Mouse (Mus musculus) embryonic facial prominence, embryonic 10.5 days (tissue): Measurements from ENCODE around the gene Mansc4. TPM values are rescaled to one million over a fixed set of nuclear protein-coding genes. Genes with fewer than 3 reads are reported as not detected.

Source experiments
- DNase-seq: peaks from one replicate; pipeline ENCODE4 v3.0.0-alpha.2; 2017; ENCODE audit warnings: low spot score
- H3K27ac ChIP-seq: fragments of 300-500 bp; sonication (generic); replicated peaks from 2 replicates; pipeline ENCODE4 v1.5.1; 2016; ENCODE audit warnings: mild to moderate bottlenecking
- H3K27me3 ChIP-seq: fragments of 300-500 bp; sonication (generic); replicated peaks from 2 replicates; pipeline ENCODE4 v1.6.1; 2016; ENCODE audit warnings: low read depth, mild to moderate bottlenecking; ENCODE audit not compliant: poor library complexity, severe bottlenecking
- H3K36me3 ChIP-seq: fragments of 300-500 bp; sonication (generic); replicated peaks from 2 replicates; pipeline ENCODE4 v1.6.1; 2016; ENCODE audit warnings: mild to moderate bottlenecking, moderate library complexity
- H3K4me1 ChIP-seq: fragments of 300-500 bp; sonication (generic); 2 replicates; pipeline ENCODE4 v1.6.1; 2016
- H3K4me3 ChIP-seq: fragments of 300-500 bp; sonication (generic); 2 replicates; pipeline ENCODE4 v1.5.1; 2016; ENCODE audit warnings: mild to moderate bottlenecking, moderate library complexity
- H3K9me3 ChIP-seq: fragments of 300-500 bp; sonication (generic); 2 replicates; pipeline ENCODE4 v1.6.1; 2016; ENCODE audit warnings: mild to moderate bottlenecking
- WGBS: fragments of 180-500 bp; shearing (Covaris S2); methylation state at CpG from one replicate; pipeline ENCODE4 v1.1.7; 2016; 5-methylcytosine and 5-hydroxymethylcytosine counted together
- polyA plus RNA-seq: library from polyadenylated mRNA; unstranded; fragments of >200 nt; fragmentation: Nextera tagmentation; extraction: Ambion mirVana; gene quantifications from 2 replicates; pipeline ENCODE4 v1.2.1, GENCODE M21; 2016

Gene Mansc4
- 0.62 and 2.0 TPM in 2 replicates for polyA plus RNA-seq

DNA sequence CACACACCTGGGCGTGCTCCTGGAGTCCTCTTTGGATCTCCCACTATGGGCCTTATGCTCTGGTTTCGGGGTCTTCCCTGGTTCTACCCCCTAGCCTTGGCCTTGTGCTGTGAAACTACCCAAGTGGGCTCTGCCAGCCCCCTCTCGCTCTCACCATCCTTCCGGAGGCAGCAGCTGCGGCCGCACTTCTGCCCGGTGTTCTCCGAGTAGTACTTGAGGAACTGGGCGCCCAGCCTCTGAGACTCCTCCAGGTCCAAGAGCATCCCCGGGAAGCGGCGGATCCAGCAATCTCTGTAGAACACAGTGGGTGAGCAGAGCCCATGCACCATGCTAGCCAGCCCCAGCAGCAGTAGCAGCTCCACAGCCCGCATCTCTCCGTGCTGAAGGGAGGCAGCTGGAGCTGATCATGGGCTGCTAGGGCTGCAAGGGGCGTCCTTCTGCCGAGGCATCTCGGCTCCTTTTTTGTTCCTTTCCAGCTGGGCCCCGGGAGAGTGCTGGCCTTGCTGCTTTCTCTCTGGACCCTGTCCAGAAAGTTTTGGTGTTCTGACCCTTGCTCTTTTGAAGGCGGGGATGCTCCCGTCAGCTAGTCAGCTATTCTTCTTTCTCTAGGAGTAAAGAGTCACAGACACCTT is at the start of gene Mansc4:
Mansc4 (minus strand) TSS at position 439 of the 632 bp plus-strand sequence.
- peak within 1 kb of the TSS; percentile 80 for H3K27ac ChIP-seq
- H3K36me3 ChIP-seq = no peaks in the 10 kb centered on the region
- 3% methylated on average over 20 of the region's 20 CpGs for WGBS
- peak within 1 kb of the TSS; percentile 50 for H3K4me3 ChIP-seq
- H3K9me3 ChIP-seq = no peaks in the 10 kb centered on the region
- DNase-seq = peak; percentile 74
- peaks cover 21% of the 10 kb centered on the region for H3K27me3 ChIP-seq
- H3K4me1 ChIP-seq = peaks cover 46% of the 10 kb centered on the region

DNA sequence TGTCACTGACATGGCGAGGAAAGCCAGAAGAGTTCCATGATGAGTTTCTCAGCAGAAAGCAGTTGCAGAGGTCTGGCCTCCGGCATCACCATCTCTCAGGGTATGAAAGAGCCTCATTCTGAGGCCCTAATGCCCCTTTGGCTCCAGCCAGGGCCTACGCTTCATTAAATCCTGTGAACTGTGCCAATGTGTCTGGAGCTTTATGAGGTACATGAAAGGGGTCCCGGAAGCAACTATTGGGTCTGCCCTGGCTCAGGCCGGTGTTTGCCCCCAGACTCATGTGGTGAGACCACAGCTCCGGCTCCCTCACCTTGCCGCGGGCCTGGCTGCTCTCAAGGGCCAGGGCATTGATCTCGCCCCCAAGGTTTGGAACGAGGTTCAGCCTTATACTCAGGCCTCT is 40.4 kb upstream of the Mansc4 start:
- H3K27me3 ChIP-seq = no peaks in the 10 kb centered on the region
- no peak overlapping the region for H3K27ac ChIP-seq
- no peaks in the 10 kb centered on the region for H3K4me1 ChIP-seq
- H3K4me3 ChIP-seq = no peak overlapping the region
- no peak for DNase-seq
- H3K9me3 ChIP-seq = no peaks in the 10 kb centered on the region
- WGBS = 91% methylated on average over 10 of the region's 10 CpGs
- no peaks in the 10 kb centered on the region for H3K36me3 ChIP-seq

DNA sequence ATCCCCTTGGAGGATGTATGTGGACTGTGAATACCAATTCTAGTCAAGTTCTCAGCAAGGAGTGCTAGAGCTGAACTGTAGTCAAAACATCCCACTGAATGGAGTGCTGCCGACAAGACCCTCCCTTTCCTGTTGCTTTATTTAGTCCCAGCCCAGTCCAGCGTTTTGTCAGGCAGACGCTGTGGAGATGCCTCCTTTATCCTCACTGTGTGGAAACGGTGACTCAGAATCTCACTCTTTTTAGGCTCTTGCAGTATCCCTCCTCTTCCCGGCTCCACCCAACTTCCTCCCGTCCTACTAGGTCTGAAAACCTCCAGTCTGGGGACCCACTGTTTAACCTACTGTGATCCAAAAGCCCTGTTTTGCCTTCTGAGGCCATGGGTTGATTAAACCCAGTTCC is 34.5 kb upstream of the Mansc4 start:
- Histone ChIP-seq H3K27me3 (no peaks in the 10 kb centered on the region), H3K4me3 (no peak overlapping the region), H3K27ac (no peak overlapping the region), H3K4me1 (peaks cover 3% of the 10 kb centered on the region; the same call in 1 of the 2 replicates), H3K9me3 (no peaks in the 10 kb centered on the region), H3K36me3 (no peaks in the 10 kb centered on the region)
- no peak for DNase-seq
- 56% methylated on average over 6 of the region's 6 CpGs for WGBS

DNA sequence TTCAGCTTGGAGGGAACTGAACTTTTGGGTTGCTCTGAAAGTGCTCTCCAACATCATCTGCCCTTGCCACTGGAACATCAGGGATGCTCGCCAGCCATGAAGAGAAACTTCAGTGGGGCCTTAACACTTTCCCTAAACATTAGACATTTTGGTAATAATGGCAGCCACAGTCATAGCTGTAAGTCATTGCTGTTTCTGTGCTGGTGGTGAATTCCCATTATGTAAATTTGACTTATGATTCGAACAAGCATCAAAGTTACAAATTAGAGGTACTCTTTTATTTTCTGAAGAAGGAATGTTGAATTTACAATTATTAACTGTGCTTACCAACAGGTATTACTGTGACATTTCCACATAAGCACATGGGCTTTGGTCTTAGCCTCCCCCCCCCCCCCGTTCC is 31.4 kb upstream of the Mansc4 start:
- H3K27ac ChIP-seq = no peak overlapping the region
- DNase-seq = no peak

DNA sequence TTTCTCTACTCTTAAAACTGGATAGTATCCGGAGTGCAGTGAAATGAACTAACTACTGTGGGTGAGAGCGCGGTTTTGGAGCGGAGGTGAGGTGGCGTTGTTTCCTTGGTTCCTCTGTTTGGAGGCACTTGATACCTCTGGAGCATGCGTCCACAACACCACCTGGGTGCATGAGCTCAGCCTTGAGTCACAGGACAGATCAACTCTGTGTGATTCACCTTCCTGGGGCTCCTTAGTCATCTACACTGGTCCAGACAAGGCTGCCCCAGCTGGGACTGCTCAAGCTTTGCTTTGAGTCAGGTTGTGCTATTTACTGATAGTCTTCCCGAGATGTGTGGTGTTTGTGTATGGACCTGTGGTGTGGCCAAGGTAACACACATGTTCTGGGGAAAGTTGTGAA is 30.9 kb upstream of the Mansc4 start:
- no peak for DNase-seq

More for the DNA sequence above, 31.4 kb upstream of the Mansc4 start:
- Histone ChIP-seq H3K9me3 (no peaks in the 10 kb centered on the region), H3K27me3 (no peaks in the 10 kb centered on the region), H3K4me3 (no peak overlapping the region), H3K36me3 (no peaks in the 10 kb centered on the region; the same call in 1 of the 2 replicates), H3K4me1 (peaks cover 3% of the 10 kb centered on the region; the same call in 1 of the 2 replicates)
- 88% methylated on average over 3 of the region's 3 CpGs for WGBS

DNA sequence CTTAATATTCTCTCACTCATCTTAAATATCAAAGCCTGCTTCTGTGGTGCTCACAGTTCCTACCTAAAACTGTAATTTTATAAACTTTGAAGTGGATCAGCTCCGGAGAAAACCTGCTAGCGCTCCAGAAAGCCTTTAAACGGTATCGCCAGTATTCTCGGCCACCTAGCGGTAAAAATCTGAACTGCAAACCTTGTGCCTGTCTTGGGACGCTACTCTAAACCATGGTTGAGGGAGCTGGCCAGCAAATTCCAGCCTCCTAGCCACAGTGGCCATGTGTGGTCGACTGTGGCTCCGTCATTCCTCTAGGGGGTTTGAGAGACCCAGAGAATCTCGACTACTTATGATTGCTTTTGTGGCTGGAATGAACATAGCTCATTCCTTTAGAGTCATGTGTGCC is 29.7 kb upstream of the Mansc4 start:
- peak; percentile 85 for DNase-seq
- Histone ChIP-seq H3K27ac (no peak overlapping the region), H3K36me3 (peaks cover 9% of the 10 kb centered on the region), H3K9me3 (no peaks in the 10 kb centered on the region), H3K27me3 (no peaks in the 10 kb centered on the region), H3K4me1 (peaks cover 3% of the 10 kb centered on the region; the same call in 1 of the 2 replicates), H3K4me3 (no peak overlapping the region)
- WGBS = 10% methylated on average over 10 of the region's 10 CpGs

More for the DNA sequence above, 30.9 kb upstream of the Mansc4 start:
- Histone ChIP-seq H3K27me3 (no peaks in the 10 kb centered on the region), H3K4me3 (no peak overlapping the region), H3K36me3 (peaks cover 3% of the 10 kb centered on the region; the same call in 1 of the 2 replicates), H3K27ac (no peak overlapping the region), H3K9me3 (no peaks in the 10 kb centered on the region), H3K4me1 (peaks cover 3% of the 10 kb centered on the region; the same call in 1 of the 2 replicates)
- 93% methylated on average over 7 of the region's 7 CpGs for WGBS

DNA sequence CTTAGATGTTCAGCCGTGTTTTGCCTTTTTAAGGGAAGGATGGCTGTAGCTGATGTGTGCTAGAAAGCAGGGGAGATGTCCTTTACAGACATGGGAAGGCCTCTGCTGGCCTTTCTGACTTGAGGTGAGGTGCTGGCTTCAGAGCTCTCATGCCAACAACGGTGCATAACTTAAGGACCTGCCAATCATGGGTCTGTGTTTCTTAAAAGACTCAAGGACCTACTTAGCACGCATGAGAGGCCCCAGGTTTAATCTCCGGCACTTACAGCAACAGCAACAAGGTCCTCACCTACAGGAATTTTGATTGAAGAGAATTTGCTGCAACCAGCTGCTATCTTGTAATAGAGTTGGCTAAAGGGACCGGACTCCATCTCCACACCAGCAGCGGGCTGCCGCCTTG is 22.5 kb upstream of the Mansc4 start:
- no peaks in the 10 kb centered on the region for H3K27me3 ChIP-seq

DNA sequence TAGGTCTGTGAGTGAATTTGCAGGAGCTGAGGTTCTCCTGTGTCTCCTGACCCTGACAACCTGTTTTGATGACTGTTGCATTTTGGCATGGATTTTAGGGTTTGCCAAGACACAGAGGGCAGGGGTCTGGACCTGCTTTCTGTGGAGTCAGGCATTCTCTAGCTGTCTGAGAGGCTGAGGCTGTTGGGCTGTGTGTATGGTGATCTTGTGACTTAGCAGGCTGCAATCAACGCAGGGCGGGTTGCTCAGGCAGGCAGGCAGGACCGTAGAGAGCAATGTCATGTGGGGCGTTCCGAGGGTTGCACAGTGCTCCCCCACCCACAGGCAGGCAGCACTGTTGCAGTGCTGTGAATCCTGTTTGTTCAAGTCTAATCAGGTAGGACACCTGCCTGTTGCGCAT is 19.9 kb upstream of the Mansc4 start:
- no peaks in the 10 kb centered on the region for H3K27me3 ChIP-seq
- H3K36me3 ChIP-seq = peaks cover 84% of the 10 kb centered on the region
- no peak for DNase-seq
- H3K9me3 ChIP-seq = no peaks in the 10 kb centered on the region
- H3K4me3 ChIP-seq = no peak overlapping the region
- no peak overlapping the region for H3K27ac ChIP-seq
- 87% methylated on average over 6 of the region's 6 CpGs for WGBS
- H3K4me1 ChIP-seq = no peaks in the 10 kb centered on the region; the same call in 1 of the 2 replicates

More for the DNA sequence above, 22.5 kb upstream of the Mansc4 start:
- Histone ChIP-seq H3K4me1 (no peaks in the 10 kb centered on the region; the same call in 1 of the 2 replicates), H3K4me3 (no peak overlapping the region), H3K27ac (no peak overlapping the region), H3K9me3 (no peaks in the 10 kb centered on the region), H3K36me3 (peaks cover 70% of the 10 kb centered on the region)
- no peak for DNase-seq
- 85% methylated on average over 7 of the region's 7 CpGs for WGBS

DNA sequence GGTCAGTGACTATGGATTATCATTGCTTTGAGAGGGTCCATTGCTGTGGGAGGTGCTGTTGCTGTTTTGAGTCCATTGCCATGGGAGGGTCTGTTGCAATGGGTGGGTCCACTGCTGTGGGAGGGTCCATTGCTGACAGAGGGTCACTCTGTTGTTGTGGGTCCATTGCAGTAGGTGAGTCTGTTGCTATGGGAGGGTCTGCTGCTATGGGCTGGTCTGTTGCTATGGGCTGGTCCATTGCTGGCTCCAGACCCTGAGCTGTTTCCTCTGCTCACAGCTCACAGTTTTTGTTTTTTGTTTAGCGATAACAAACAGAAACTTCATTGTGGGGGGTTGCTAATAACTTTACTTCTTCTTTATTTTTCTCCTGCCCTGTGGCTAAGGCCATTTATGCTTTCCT is 18.7 kb upstream of the Mansc4 start:
- WGBS = 93% methylated on average over 1 of the region's 1 CpGs
- no peak for DNase-seq
- H3K36me3 ChIP-seq = peaks cover 81% of the 10 kb centered on the region
- H3K4me1 ChIP-seq = no peaks in the 10 kb centered on the region; the same call in 1 of the 2 replicates
- no peak overlapping the region for H3K4me3 ChIP-seq
- H3K27me3 ChIP-seq = no peaks in the 10 kb centered on the region
- H3K9me3 ChIP-seq = no peaks in the 10 kb centered on the region
- H3K27ac ChIP-seq = no peak overlapping the region

DNA sequence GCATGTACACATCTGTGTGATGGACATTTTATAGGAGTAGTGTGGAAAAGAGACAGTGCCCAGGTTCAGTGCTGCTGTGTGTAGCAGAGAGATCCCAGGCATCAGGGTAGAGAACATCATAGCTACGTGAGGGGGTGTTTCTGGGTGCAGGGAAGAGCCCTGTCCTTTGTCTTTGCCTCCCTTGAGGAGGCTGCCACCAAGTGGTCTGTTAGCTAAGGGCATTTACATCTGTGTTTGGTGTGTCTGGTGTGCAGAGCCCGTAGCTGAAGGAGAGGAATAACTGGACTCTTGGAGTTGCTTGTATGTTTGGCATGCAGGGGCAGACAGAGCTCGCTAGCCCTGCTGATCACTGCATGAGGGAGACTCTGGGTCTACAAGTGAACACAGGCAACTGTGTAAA is 15.5 kb upstream of the Mansc4 start:
- Histone ChIP-seq H3K27ac (no peak overlapping the region), H3K4me3 (no peak overlapping the region), H3K9me3 (no peaks in the 10 kb centered on the region), H3K36me3 (peaks cover 55% of the 10 kb centered on the region), H3K27me3 (no peaks in the 10 kb centered on the region), H3K4me1 (peaks cover 23% of the 10 kb centered on the region)
- DNase-seq = no peak
- 88% methylated on average over 3 of the region's 3 CpGs for WGBS

DNA sequence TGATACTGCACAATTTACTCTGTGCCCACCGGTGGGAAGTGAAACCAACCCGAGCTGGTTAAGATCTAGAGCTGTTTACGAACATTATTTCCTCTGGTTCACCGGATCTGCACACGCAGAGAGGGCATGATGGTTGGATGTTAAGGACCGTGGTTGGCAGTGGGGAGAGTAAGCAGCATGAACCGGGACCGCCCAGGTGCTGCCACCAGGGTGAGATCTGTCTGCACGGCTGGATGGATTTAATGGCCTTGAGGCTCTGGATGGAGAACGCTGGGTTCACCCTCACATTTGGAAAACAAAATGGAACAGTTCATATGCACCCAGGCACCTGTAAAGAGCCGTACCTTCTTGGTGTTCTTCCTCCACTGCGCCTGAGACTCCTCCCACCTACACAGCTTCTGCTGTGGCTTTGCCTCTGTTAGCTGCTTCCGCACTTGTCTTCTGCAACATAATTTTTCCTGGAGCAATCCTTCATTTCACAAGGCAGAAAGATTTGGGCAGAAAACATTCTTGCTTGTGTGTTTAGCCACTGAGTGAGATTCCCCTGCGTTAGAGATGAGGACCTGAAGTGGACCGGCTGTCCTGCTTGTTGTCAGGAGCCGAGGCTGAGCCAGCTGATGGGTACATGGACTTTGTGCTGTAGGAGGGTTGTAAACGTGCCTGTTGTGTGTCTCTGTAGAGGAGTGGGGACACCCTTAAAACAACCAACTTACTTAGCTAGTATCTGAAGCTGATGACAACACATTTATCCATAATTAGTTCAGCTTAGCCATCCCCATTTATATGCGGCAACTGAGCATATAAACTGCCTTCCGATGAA is 12.8 kb upstream of the Mansc4 start:
- peaks cover 51% of the 10 kb centered on the region for H3K36me3 ChIP-seq
- peaks cover 25% of the 10 kb centered on the region for H3K4me1 ChIP-seq
- WGBS = 81% methylated on average over 19 of the region's 19 CpGs
- H3K9me3 ChIP-seq = no peaks in the 10 kb centered on the region
- H3K27ac ChIP-seq = no peak overlapping the region
- no peaks in the 10 kb centered on the region for H3K27me3 ChIP-seq
- H3K4me3 ChIP-seq = no peak overlapping the region
- no peak for DNase-seq

DNA sequence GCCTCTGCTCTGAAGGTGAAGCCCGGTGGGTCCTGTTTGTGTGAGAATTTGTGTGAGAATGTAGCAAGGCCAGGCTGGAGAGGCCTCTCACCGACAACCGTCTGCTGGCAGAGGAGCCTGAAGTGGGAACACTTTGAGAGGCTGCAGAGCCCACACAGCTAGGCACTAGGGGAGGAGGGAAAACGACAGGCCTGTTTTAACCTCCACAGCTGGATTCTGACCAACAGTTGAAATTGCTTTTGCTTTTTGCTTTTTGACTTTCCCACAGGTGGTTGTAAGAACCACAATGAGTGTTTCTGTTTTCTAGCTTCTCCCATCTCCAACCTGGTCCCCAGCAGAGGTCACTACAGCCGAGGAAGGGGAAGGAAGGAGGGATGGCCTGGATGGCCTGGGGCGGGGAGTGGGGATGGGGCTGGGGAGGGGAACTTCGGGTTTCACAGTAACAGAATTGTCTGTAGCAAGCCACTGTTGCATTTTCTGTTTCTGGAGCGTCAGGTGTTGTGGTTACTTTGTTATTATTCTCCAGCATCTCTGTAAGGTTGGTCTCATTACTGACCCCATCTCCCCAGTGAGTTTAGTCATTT is 10.6 kb upstream of the Mansc4 start:
- no peaks in the 10 kb centered on the region for H3K9me3 ChIP-seq
- peaks cover 38% of the 10 kb centered on the region for H3K4me1 ChIP-seq
- peak; percentile 22 for DNase-seq
- 36% methylated on average over 8 of the region's 8 CpGs for WGBS
- H3K27ac ChIP-seq = no peak overlapping the region
- no peak overlapping the region for H3K4me3 ChIP-seq
- peaks cover 44% of the 10 kb centered on the region for H3K36me3 ChIP-seq
- H3K27me3 ChIP-seq = no peaks in the 10 kb centered on the region
